Mouse (Mus musculus): ENCODE measurements around the gene Gm20388. TPM values are rescaled to one million over a fixed set of nuclear protein-coding genes. Genes with fewer than 3 reads are reported as not detected.

Gm20388 gene
- polyA plus RNA-seq, 1 experiment from 2014 or later: not detected

DNA sequence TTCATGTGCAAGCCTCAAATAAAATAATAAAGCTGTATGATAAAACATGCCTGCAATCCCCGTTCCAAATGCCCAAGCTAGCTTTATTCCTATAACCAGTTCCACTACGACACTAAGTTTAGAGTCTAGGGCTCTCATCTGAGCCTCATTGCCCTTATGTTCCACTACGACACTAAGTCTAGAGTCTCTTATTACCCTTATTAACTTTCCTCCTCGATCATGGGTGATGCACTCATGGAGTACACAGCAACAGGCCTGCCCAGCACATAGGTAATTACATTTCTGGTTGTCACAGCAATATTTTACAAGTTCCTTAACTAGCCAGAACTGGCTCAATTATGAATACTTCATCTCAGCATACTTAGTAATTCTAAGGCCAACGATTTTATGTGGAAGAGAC, 3095.2 kb downstream of the Gm20388 start:
- Histone ChIP-seq H3K27ac (replicated peaks) (peak overlapping the region; percentile 4; the same call in 1 of the 2 replicates), H3K27me3 (ENCODE audit: control insufficient read depth, insufficient read depth, low read length) (no peaks in the 10 kb centered on the region), H3K9ac (ENCODE audit: low read length) (no peak overlapping the region), H3K4me2 (replicated peaks; ENCODE audit: low read depth) (no peak overlapping the region), H3K9me3 (ENCODE audit: control insufficient read depth, low read length) (no peaks in the 10 kb centered on the region), H3K36me3 (ENCODE audit: control insufficient read depth, insufficient read depth, low read length) (no peaks in the 10 kb centered on the region), H3K4me3 (ENCODE audit: low read depth, low read length) (no peak overlapping the region), H3K4me1 (replicated peaks; ENCODE audit: control insufficient read depth, insufficient read depth) (peaks cover 5% of the 10 kb centered on the region; the same call in 1 of the 2 replicates)
- TF ChIP-seq EP300 (optimal IDR thresholded peaks at IDR 0.05) (no peak), CTCF (IDR thresholded peaks at IDR 0.05; ENCODE audit: low read depth) (no peak)
- ATAC-seq (ENCODE audit: low FRiP score, low TSS enrichment) (no peak), DNase-seq (ENCODE audit: low spot score) (no peak)
- WGBS: 70% methylated on average over 5 of the region's 5 CpGs

GRCm38 (mm10) chr8:123011321-123011720, 3100.7 kb downstream of the Gm20388 start:
- Histone ChIP-seq H3K4me1 (replicated peaks; ENCODE audit: control insufficient read depth, insufficient read depth) (peaks cover 6% of the 10 kb centered on the region; the same call in 1 of the 2 replicates), H3K27me3 (ENCODE audit: control insufficient read depth, insufficient read depth, low read length) (no peaks in the 10 kb centered on the region), H3K27ac (replicated peaks) (no peak overlapping the region), H3K9me3 (ENCODE audit: control insufficient read depth, low read length) (no peaks in the 10 kb centered on the region), H3K36me3 (ENCODE audit: control insufficient read depth, insufficient read depth, low read length) (no peaks in the 10 kb centered on the region), H3K4me2 (replicated peaks; ENCODE audit: low read depth) (no peak overlapping the region), H3K9ac (ENCODE audit: low read length) (no peak overlapping the region), H3K4me3 (ENCODE audit: low read depth, low read length) (no peak overlapping the region)
- DNase-seq (ENCODE audit: low spot score) (no peak), ATAC-seq (ENCODE audit: low FRiP score, low TSS enrichment) (no peak)
- TF ChIP-seq CTCF (IDR thresholded peaks at IDR 0.05; ENCODE audit: low read depth) (no peak), EP300 (optimal IDR thresholded peaks at IDR 0.05) (no peak)

- 52% methylated on average over 7 of the region's 7 CpGs for WGBS
- H3K36me3 ChIP-seq (ENCODE audit: control insufficient read depth, insufficient read depth, low read length): no peaks in the 10 kb centered on the region
- no peak for DNase-seq (ENCODE audit: low spot score)
Measured at GRCm38 (mm10) chr8:123014429-123014828, 3103.8 kb downstream of the Gm20388 start.

GRCm38 (mm10) chr8:123015074-123015473, 3104.4 kb downstream of the Gm20388 start:
- Histone ChIP-seq H3K36me3 (ENCODE audit: control insufficient read depth, insufficient read depth, low read length) (no peaks in the 10 kb centered on the region), H3K4me1 (replicated peaks; ENCODE audit: control insufficient read depth, insufficient read depth) (peaks cover 6% of the 10 kb centered on the region), H3K27me3 (ENCODE audit: control insufficient read depth, insufficient read depth, low read length) (no peaks in the 10 kb centered on the region), H3K27ac (replicated peaks) (no peak overlapping the region), H3K9me3 (ENCODE audit: control insufficient read depth, low read length) (no peaks in the 10 kb centered on the region), H3K9ac (ENCODE audit: low read length) (no peak overlapping the region), H3K4me3 (ENCODE audit: low read depth, low read length) (no peak overlapping the region), H3K4me2 (replicated peaks; ENCODE audit: low read depth) (no peak overlapping the region)
- DNase-seq (ENCODE audit: low spot score) (no peak), ATAC-seq (ENCODE audit: low FRiP score, low TSS enrichment) (no peak)
- WGBS: 25% methylated on average over 3 of the region's 3 CpGs
- no peak for TF ChIP-seq EP300 (optimal IDR thresholded peaks at IDR 0.05)
- no peak for TF ChIP-seq CTCF (IDR thresholded peaks at IDR 0.05; ENCODE audit: low read depth)

More at GRCm38 (mm10) chr8:123014429-123014828, 3103.8 kb downstream of the Gm20388 start:
- ATAC-seq (ENCODE audit: low FRiP score, low TSS enrichment): no peak
- H3K4me1 ChIP-seq (replicated peaks; ENCODE audit: control insufficient read depth, insufficient read depth): peaks cover 6% of the 10 kb centered on the region
- H3K9me3 ChIP-seq (ENCODE audit: control insufficient read depth, low read length): no peaks in the 10 kb centered on the region
- no peak for TF ChIP-seq CTCF (IDR thresholded peaks at IDR 0.05; ENCODE audit: low read depth)
- no peak for TF ChIP-seq EP300 (optimal IDR thresholded peaks at IDR 0.05)
- H3K4me2 ChIP-seq (replicated peaks; ENCODE audit: low read depth): no peak overlapping the region
- H3K4me3 ChIP-seq (ENCODE audit: low read depth, low read length): no peak overlapping the region
- 0 out of 2 replicates have a peak overlapping the region, but pooled peaks have one; percentile 36 for H3K27ac ChIP-seq (replicated peaks)
- no peak overlapping the region for H3K9ac ChIP-seq (ENCODE audit: low read length)
- no peaks in the 10 kb centered on the region for H3K27me3 ChIP-seq (ENCODE audit: control insufficient read depth, insufficient read depth, low read length)

GRCm38 (mm10) chr8:123017143-123017542, 3106.5 kb downstream of the Gm20388 start:
- DNase-seq (ENCODE audit: low spot score) (no peak), ATAC-seq (ENCODE audit: low FRiP score, low TSS enrichment) (no peak)
- Histone ChIP-seq H3K27ac (replicated peaks) (peak overlapping the region; percentile 53; the same call in 1 of the 2 replicates), H3K9me3 (ENCODE audit: control insufficient read depth, low read length) (no peaks in the 10 kb centered on the region), H3K36me3 (ENCODE audit: control insufficient read depth, insufficient read depth, low read length) (no peaks in the 10 kb centered on the region), H3K4me3 (ENCODE audit: low read depth, low read length) (no peak overlapping the region), H3K4me2 (replicated peaks; ENCODE audit: low read depth) (no peak overlapping the region), H3K27me3 (ENCODE audit: control insufficient read depth, insufficient read depth, low read length) (no peaks in the 10 kb centered on the region), H3K4me1 (replicated peaks; ENCODE audit: control insufficient read depth, insufficient read depth) (peaks cover 9% of the 10 kb centered on the region), H3K9ac (ENCODE audit: low read length) (no peak overlapping the region)
- TF ChIP-seq CTCF (IDR thresholded peaks at IDR 0.05; ENCODE audit: low read depth) (no peak), EP300 (optimal IDR thresholded peaks at IDR 0.05) (no peak)
- 64% methylated on average over 4 of the region's 4 CpGs for WGBS

- ATAC-seq (ENCODE audit: low FRiP score, low TSS enrichment) (no peak), DNase-seq (ENCODE audit: low spot score) (no peak)
- Histone ChIP-seq H3K4me2 (replicated peaks; ENCODE audit: low read depth) (no peak overlapping the region), H3K4me1 (replicated peaks; ENCODE audit: control insufficient read depth, insufficient read depth) (peaks cover 9% of the 10 kb centered on the region), H3K27me3 (ENCODE audit: control insufficient read depth, insufficient read depth, low read length) (no peaks in the 10 kb centered on the region), H3K9ac (ENCODE audit: low read length) (no peak overlapping the region), H3K4me3 (ENCODE audit: low read depth, low read length) (no peak overlapping the region), H3K9me3 (ENCODE audit: control insufficient read depth, low read length) (no peaks in the 10 kb centered on the region), H3K36me3 (ENCODE audit: control insufficient read depth, insufficient read depth, low read length) (no peaks in the 10 kb centered on the region), H3K27ac (replicated peaks) (0 out of 2 replicates have a peak overlapping the region, but pooled peaks have one; percentile 30)
- WGBS: 43% methylated on average over 4 of the region's 4 CpGs
- TF ChIP-seq CTCF (IDR thresholded peaks at IDR 0.05; ENCODE audit: low read depth) (no peak), EP300 (optimal IDR thresholded peaks at IDR 0.05) (no peak)
Measured at GRCm38 (mm10) chr8:123018484-123019164, 3108.0 kb downstream of the Gm20388 start.
